Mouse (Mus musculus): ENCODE results near the gene Nme9. TPM values are rescaled to one million over a fixed set of nuclear protein-coding genes. Genes with fewer than 3 reads are reported as not detected.

The Nme9 gene
- polyA plus RNA-seq, 1 experiment from 2014 or later, result not detected

DNA sequence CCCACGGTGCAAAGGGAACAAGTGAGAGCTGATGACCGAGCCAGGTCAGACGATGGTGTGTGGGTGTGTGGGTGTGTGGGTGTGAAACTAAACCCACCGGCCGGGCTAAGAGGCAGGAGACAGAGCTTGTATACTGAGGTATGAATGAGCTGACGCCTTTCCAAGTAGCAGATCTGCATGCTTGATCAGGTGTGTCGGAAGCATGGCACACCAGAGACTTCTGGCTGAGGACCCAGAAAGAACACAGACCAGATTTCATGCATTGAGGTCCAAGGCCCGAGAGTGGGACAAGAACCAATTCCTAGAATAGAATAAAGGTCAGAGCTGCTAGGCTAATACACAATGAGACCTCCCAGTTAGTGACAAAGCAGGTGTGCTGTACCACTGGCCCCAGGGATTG lies 12.2 kb upstream of the Nme9 start:
- 82% methylated on average over 8 of the region's 8 CpGs for WGBS
- no peak for ATAC-seq (ENCODE audit: low FRiP score, low TSS enrichment)
- H3K36me3 ChIP-seq (ENCODE audit: control insufficient read depth, insufficient read depth, low read length), result no peaks in the 10 kb centered on the region
- H3K4me1 ChIP-seq (ENCODE audit: control insufficient read depth, insufficient read depth, low read length), result peaks cover 16% of the 10 kb centered on the region
- H3K27me3 ChIP-seq (ENCODE audit: control insufficient read depth, insufficient read depth, low read length), result peaks cover 8% of the 10 kb centered on the region; the same call in 1 of the 2 replicates
- no peak overlapping the region for H3K27ac ChIP-seq (replicated peaks; ENCODE audit: low read depth, low read length)
- H3K4me3 ChIP-seq (replicated peaks; ENCODE audit: low read depth, low read length), result no peak overlapping the region
- DNase-seq, result no peak
- H3K9me3 ChIP-seq (ENCODE audit: control insufficient read depth, low read length), result no peaks in the 10 kb centered on the region
- H3K9ac ChIP-seq (replicated peaks; ENCODE audit: low read length), result no peak overlapping the region
- H3K4me2 ChIP-seq (ENCODE audit: low read length), result no peak overlapping the region

GRCm38 (mm10) chr9:99440941-99441340 lies 10.3 kb upstream of the Nme9 start:
- 75% methylated on average over 5 of the region's 5 CpGs for WGBS
- H3K36me3 ChIP-seq (ENCODE audit: control insufficient read depth, insufficient read depth, low read length), result no peaks in the 10 kb centered on the region
- H3K4me3 ChIP-seq (replicated peaks; ENCODE audit: low read depth, low read length), result no peak overlapping the region
- no peaks in the 10 kb centered on the region for H3K9me3 ChIP-seq (ENCODE audit: control insufficient read depth, low read length)
- no peak overlapping the region for H3K27ac ChIP-seq (replicated peaks; ENCODE audit: low read depth, low read length)
- H3K4me2 ChIP-seq (ENCODE audit: low read length), result no peak overlapping the region
- H3K27me3 ChIP-seq (ENCODE audit: control insufficient read depth, insufficient read depth, low read length), result peaks cover 8% of the 10 kb centered on the region; the same call in 1 of the 2 replicates
- 0 out of 2 replicates have a peak, but pooled peaks cover 5% of the 10 kb centered on the region for H3K4me1 ChIP-seq (ENCODE audit: control insufficient read depth, insufficient read depth, low read length)
- DNase-seq (no peak), ATAC-seq (ENCODE audit: low FRiP score, low TSS enrichment) (no peak)
- H3K9ac ChIP-seq (replicated peaks; ENCODE audit: low read length), result no peak overlapping the region

DNA sequence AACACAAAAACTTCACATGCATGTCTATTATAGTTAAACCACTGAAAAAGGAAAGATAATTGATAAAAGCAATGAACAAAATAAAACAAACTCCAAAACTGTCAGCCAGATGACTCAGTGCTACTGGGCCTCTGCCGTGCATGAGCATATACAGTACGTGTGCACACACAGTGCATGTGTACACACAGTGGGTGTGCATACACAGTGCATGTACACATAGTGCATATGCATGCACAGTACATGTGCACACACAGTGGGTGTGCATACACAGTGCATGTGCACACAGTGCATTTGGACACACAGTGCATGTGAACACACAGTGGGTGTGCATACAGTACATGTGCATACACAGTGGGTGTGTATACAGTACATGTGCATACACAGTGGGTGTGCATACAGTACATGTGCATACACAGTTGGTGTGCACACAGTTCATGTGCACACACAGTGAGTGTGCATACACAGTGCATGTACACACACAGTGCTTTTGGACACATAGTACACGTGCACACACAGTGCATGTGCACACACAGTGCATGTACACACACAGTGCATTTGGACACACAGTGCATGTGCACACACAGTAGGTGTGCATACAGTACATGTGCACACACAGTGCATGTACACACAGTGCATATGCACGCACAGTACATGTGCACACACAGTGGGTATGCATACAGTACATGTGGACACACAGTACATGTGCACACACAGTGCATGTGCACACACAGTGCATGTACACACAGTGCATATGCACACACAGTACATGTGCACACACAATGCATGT lies 9.4 kb upstream of the Nme9 start:
- H3K27ac ChIP-seq (replicated peaks; ENCODE audit: low read depth, low read length), result no peak overlapping the region
- WGBS, result 93% methylated on average over 4 of the region's 4 CpGs
- DNase-seq, result no peak
- no peak overlapping the region for H3K4me3 ChIP-seq (replicated peaks; ENCODE audit: low read depth, low read length)
- peaks cover 8% of the 10 kb centered on the region; the same call in 1 of the 2 replicates for H3K27me3 ChIP-seq (ENCODE audit: control insufficient read depth, insufficient read depth, low read length)
- no peak overlapping the region for H3K9ac ChIP-seq (replicated peaks; ENCODE audit: low read length)
- H3K4me2 ChIP-seq (ENCODE audit: low read length), result no peak overlapping the region
- no peaks in the 10 kb centered on the region for H3K36me3 ChIP-seq (ENCODE audit: control insufficient read depth, insufficient read depth, low read length)
- 0 out of 2 replicates have a peak, but pooled peaks cover 5% of the 10 kb centered on the region for H3K4me1 ChIP-seq (ENCODE audit: control insufficient read depth, insufficient read depth, low read length)
- no peak; the same call in 1 of the 2 replicates for ATAC-seq (ENCODE audit: low FRiP score, low TSS enrichment)
- H3K9me3 ChIP-seq (ENCODE audit: control insufficient read depth, low read length), result no peaks in the 10 kb centered on the region

DNA sequence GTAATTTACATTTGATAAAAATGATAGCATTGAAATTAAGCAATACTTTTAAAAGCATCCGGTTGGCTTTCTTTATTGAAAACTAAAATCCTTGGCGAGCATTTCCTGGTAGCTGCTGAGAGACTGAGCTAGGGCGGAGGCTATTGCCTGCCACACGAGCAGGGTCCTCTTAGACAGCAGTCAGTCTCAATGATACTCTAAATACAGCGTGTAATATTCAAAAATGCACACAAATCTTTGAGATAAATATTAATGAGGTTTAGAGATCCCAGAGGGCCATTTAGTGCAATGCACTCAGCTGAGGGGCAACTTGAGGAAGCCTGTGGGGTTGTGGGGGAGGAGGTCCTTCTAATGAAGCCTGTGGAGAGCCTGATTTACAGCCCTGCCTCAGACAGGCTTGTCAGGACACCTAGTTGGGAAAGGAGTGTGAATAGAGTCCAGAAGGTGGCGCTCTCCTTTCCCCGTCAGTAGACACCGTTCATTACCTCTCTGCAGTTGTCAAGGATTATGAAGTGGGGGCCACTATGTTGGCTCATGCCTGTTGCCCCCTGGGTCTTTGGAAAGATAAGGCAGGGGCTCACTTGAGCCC lies 6.6 kb upstream of the Nme9 start:
- H3K4me2 ChIP-seq (ENCODE audit: low read length), result no peak overlapping the region
- 25% methylated on average over 8 of the region's 8 CpGs for WGBS
- H3K27ac ChIP-seq (replicated peaks; ENCODE audit: low read depth, low read length), result no peak overlapping the region
- H3K27me3 ChIP-seq (ENCODE audit: control insufficient read depth, insufficient read depth, low read length), result no peaks in the 10 kb centered on the region
- no peak overlapping the region for H3K9ac ChIP-seq (replicated peaks; ENCODE audit: low read length)
- no peaks in the 10 kb centered on the region for H3K36me3 ChIP-seq (ENCODE audit: control insufficient read depth, insufficient read depth, low read length)
- H3K4me3 ChIP-seq (replicated peaks; ENCODE audit: low read depth, low read length), result no peak overlapping the region
- H3K9me3 ChIP-seq (ENCODE audit: control insufficient read depth, low read length), result no peaks in the 10 kb centered on the region
- 0 out of 2 replicates have a peak, but pooled peaks cover 5% of the 10 kb centered on the region for H3K4me1 ChIP-seq (ENCODE audit: control insufficient read depth, insufficient read depth, low read length)
- DNase-seq (peak; percentile 76), ATAC-seq (ENCODE audit: low FRiP score, low TSS enrichment) (peak; percentile 63; the same call in 1 of the 2 replicates)

GRCm38 (mm10) chr9:99446259-99446658 lies 5.0 kb upstream of the Nme9 start:
- Histone ChIP-seq H3K4me1 (ENCODE audit: control insufficient read depth, insufficient read depth, low read length) (0 out of 2 replicates have a peak, but pooled peaks cover 5% of the 10 kb centered on the region), H3K27me3 (ENCODE audit: control insufficient read depth, insufficient read depth, low read length) (no peaks in the 10 kb centered on the region), H3K9ac (replicated peaks; ENCODE audit: low read length) (no peak overlapping the region), H3K4me3 (replicated peaks; ENCODE audit: low read depth, low read length) (no peak overlapping the region), H3K9me3 (ENCODE audit: control insufficient read depth, low read length) (no peaks in the 10 kb centered on the region), H3K27ac (replicated peaks; ENCODE audit: low read depth, low read length) (no peak overlapping the region), H3K36me3 (ENCODE audit: control insufficient read depth, insufficient read depth, low read length) (no peaks in the 10 kb centered on the region), H3K4me2 (ENCODE audit: low read length) (no peak overlapping the region)
- ATAC-seq (ENCODE audit: low FRiP score, low TSS enrichment), result no peak
- DNase-seq, result no peak

- Histone ChIP-seq H3K4me2 (ENCODE audit: low read length) (no peak overlapping the region), H3K4me1 (ENCODE audit: control insufficient read depth, insufficient read depth, low read length) (0 out of 2 replicates have a peak, but pooled peaks cover 5% of the 10 kb centered on the region), H3K27me3 (ENCODE audit: control insufficient read depth, insufficient read depth, low read length) (no peaks in the 10 kb centered on the region), H3K36me3 (ENCODE audit: control insufficient read depth, insufficient read depth, low read length) (no peaks in the 10 kb centered on the region), H3K9me3 (ENCODE audit: control insufficient read depth, low read length) (no peaks in the 10 kb centered on the region), H3K4me3 (replicated peaks; ENCODE audit: low read depth, low read length) (no peak overlapping the region), H3K27ac (replicated peaks; ENCODE audit: low read depth, low read length) (no peak overlapping the region), H3K9ac (replicated peaks; ENCODE audit: low read length) (no peak overlapping the region)
- DNase-seq, result no peak
- no peak for ATAC-seq (ENCODE audit: low FRiP score, low TSS enrichment)
- 82% methylated on average over 3 of the region's 3 CpGs for WGBS
These were observed 4.0 kb upstream of the Nme9 start for GRCm38 (mm10) chr9:99447323-99447722.

- no peak for ATAC-seq (ENCODE audit: low FRiP score, low TSS enrichment)
- 50% methylated on average over 9 of the region's 9 CpGs for WGBS
- no peak overlapping the region for H3K9ac ChIP-seq (replicated peaks; ENCODE audit: low read length)
These were observed 1.2 kb upstream of the Nme9 start for GRCm38 (mm10) chr9:99449886-99450647.

GRCm38 (mm10) chr9:99454211-99454610 lies 2.9 kb downstream of the Nme9 start:
- H3K27me3 ChIP-seq (ENCODE audit: control insufficient read depth, insufficient read depth, low read length), result no peaks in the 10 kb centered on the region
- WGBS, result 90% methylated on average over 4 of the region's 4 CpGs
- H3K9ac ChIP-seq (replicated peaks; ENCODE audit: low read length), result no peak overlapping the region
- no peak overlapping the region for H3K27ac ChIP-seq (replicated peaks; ENCODE audit: low read depth, low read length)
- DNase-seq (no peak), ATAC-seq (ENCODE audit: low FRiP score, low TSS enrichment) (no peak)
- H3K4me3 ChIP-seq (replicated peaks; ENCODE audit: low read depth, low read length), result no peak overlapping the region
- no peaks in the 10 kb centered on the region for H3K9me3 ChIP-seq (ENCODE audit: control insufficient read depth, low read length)
- no peaks in the 10 kb centered on the region for H3K4me1 ChIP-seq (ENCODE audit: control insufficient read depth, insufficient read depth, low read length)
- no peaks in the 10 kb centered on the region for H3K36me3 ChIP-seq (ENCODE audit: control insufficient read depth, insufficient read depth, low read length)
- H3K4me2 ChIP-seq (ENCODE audit: low read length), result no peak overlapping the region

More at GRCm38 (mm10) chr9:99449886-99450647, 1.2 kb upstream of the Nme9 start:
- Histone ChIP-seq H3K4me2 (ENCODE audit: low read length) (no peak overlapping the region), H3K4me1 (ENCODE audit: control insufficient read depth, insufficient read depth, low read length) (no peaks in the 10 kb centered on the region), H3K9me3 (ENCODE audit: control insufficient read depth, low read length) (no peaks in the 10 kb centered on the region), H3K4me3 (replicated peaks; ENCODE audit: low read depth, low read length) (no peak overlapping the region), H3K27ac (replicated peaks; ENCODE audit: low read depth, low read length) (no peak overlapping the region), H3K27me3 (ENCODE audit: control insufficient read depth, insufficient read depth, low read length) (no peaks in the 10 kb centered on the region), H3K36me3 (ENCODE audit: control insufficient read depth, insufficient read depth, low read length) (no peaks in the 10 kb centered on the region)
- DNase-seq, result peak; percentile 69
